ENCODE assay signal across 13 mouse cellular contexts in the genomic region with DNA sequence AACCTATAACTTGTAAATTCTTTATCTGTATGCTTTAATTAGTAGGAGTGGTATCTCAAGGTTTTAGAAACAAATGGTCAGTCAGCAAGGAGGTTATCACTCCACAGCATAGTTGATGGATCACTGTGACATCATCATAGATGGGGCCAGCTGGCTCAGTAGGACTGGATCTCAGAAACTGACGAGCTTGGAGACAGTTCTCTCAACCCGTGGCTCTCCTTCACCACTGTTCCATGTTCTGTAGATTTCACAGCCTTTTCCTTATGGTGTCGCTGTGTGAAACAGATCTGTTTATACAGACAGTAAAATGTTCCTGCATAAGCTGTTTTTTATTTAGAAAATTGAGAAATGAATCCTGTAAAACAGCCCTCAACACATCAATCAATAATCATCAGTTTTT. TPM values are rescaled to one million over a fixed set of nuclear protein-coding genes. Genes with fewer than 3 reads are reported as not detected.
A peak's percentile ranks its signal among the peaks of the same experiment; 100 is the strongest.
DNase-seq lines count a peak whose midpoint lies in the region; ATAC-seq and TF ChIP-seq lines count a peak whose summit lies in the region.
"Had no signal": no experiment of that assay in that cellular context is flagged by ENCODE, and none has a peak within 500 bp of the region (broad histone marks: within the 10 kb centered on the region; RNA-seq: fewer than 3 reads in every experiment).

No protein-coding gene starts in this region.

- H3K27ac ChIP-seq in heart, adult 2 months, result peak overlapping the region; percentile 62
- H3K27ac ChIP-seq in left cerebral cortex, adult 2 months, result no peak overlapping the region
- H3K27ac ChIP-seq in brown adipose tissue, adult 24 weeks (replicated peaks; ENCODE audit: low read depth, low read length), result peak overlapping the region; percentile 94
- no peak overlapping the region for H3K27ac ChIP-seq in liver, embryonic 14.5 days
- H3K27ac ChIP-seq: limb, embryonic 15.5 days had no signal

- no peak for ATAC-seq in liver, embryonic 14.5 days (ENCODE audit: insufficient read depth)
- ATAC-seq: Patski had no signal

- no peaks in the 10 kb centered on the region for H3K9me3 ChIP-seq in liver, embryonic 14.5 days (ENCODE audit: control insufficient read depth, low read length)
- H3K9me3 ChIP-seq: limb, embryonic 15.5 days had no signal

- H3K79me2 ChIP-seq in heart, adult 2 months (replicated peaks; ENCODE audit: control insufficient read depth, insufficient read depth, low read length), result peaks cover 2% of the 10 kb centered on the region; the same call in 1 of the 2 replicates

- no peaks in the 10 kb centered on the region for H3K27me3 ChIP-seq in heart, adult 2 months (ENCODE audit: control insufficient read depth, insufficient read depth, low read length)
- H3K27me3 ChIP-seq in liver, embryonic 14.5 days (ENCODE audit: control insufficient read depth, insufficient read depth, low read length), result no peaks in the 10 kb centered on the region
- H3K27me3 ChIP-seq: CH12.LX; limb, embryonic 15.5 days; Patski had no signal

- TF ChIP-seq EP300 in heart, adult 2 months (IDR thresholded peaks at IDR 0.05; ENCODE audit: insufficient read depth, low read depth, low read length), result no peak
- no peak for TF ChIP-seq EP300 in liver, embryonic 14.5 days (IDR thresholded peaks at IDR 0.05; ENCODE audit: low read depth)

- no peak for TF ChIP-seq CTCF in heart, adult 2 months (IDR thresholded peaks at IDR 0.05)
- peak; percentile 22 for TF ChIP-seq CTCF in left cerebral cortex, adult 2 months (IDR thresholded peaks at IDR 0.05)
- TF ChIP-seq CTCF in liver, embryonic 14.5 days (IDR thresholded peaks at IDR 0.05; ENCODE audit: low read depth), result no peak

- H3K4me2 ChIP-seq in liver, embryonic 14.5 days (ENCODE audit: low read depth), result peak overlapping the region; percentile 20; the same call in 1 of the 2 replicates
- H3K4me2 ChIP-seq: limb, embryonic 15.5 days had no signal

- no peak overlapping the region for H3K4me3 ChIP-seq in heart, adult 2 months
- no peak overlapping the region for H3K4me3 ChIP-seq in left cerebral cortex, adult 2 months
- H3K4me3 ChIP-seq in brown adipose tissue, adult 24 weeks (ENCODE audit: insufficient read depth, low read depth, low read length), result 0 out of 2 replicates have a peak overlapping the region, but pooled peaks have one; percentile 3
- no peak overlapping the region for H3K4me3 ChIP-seq in liver, embryonic 14.5 days (ENCODE audit: insufficient read depth in 1 of 2, low read depth in 2 of 2, low read length in 2 of 2)
- H3K4me3 ChIP-seq: limb, embryonic 15.5 days had no signal

- peaks cover 6% of the 10 kb centered on the region for H3K4me1 ChIP-seq in heart, adult 2 months (ENCODE audit: control insufficient read depth, insufficient read depth, low read length)
- peaks cover 3% of the 10 kb centered on the region; the same call in 1 of the 2 replicates for H3K4me1 ChIP-seq in brown adipose tissue, adult 24 weeks (ENCODE audit: control insufficient read depth, insufficient read depth, insufficient read length, low read length)
- H3K4me1 ChIP-seq in liver, embryonic 14.5 days (replicated peaks; ENCODE audit: control insufficient read depth in 2 of 2, insufficient read depth in 2 of 2, low read length in 1 of 2), result peaks cover 14 to 26% of the 10 kb centered on the region in 2 experiments
- H3K4me1 ChIP-seq: limb, embryonic 15.5 days had no signal

- WGBS in heart, adult 2 months, result 50% methylated on average over 3 of the region's 3 CpGs
- WGBS in liver, embryonic 14.5 days (ENCODE audit: insufficient replicate concordance), result 50% methylated on average over 3 of the region's 3 CpGs

- H3K36me3 ChIP-seq in heart, adult 2 months (ENCODE audit: control insufficient read depth, insufficient read depth, low read length), result peaks cover 4% of the 10 kb centered on the region
- no peaks in the 10 kb centered on the region for H3K36me3 ChIP-seq in liver, embryonic 14.5 days (replicated peaks; ENCODE audit: control insufficient read depth, insufficient read depth, low read depth)
- H3K36me3 ChIP-seq: limb, embryonic 15.5 days had no signal

- TF ChIP-seq POLR2A in heart, adult 2 months (IDR thresholded peaks at IDR 0.05; ENCODE audit: insufficient read depth, low read depth, low read length), result no peak

- no peak overlapping the region for H3K9ac ChIP-seq in heart, adult 2 months (ENCODE audit: low read depth, low read length)
- no peak overlapping the region for H3K9ac ChIP-seq in liver, embryonic 14.5 days (replicated peaks)
- H3K9ac ChIP-seq: limb, embryonic 15.5 days had no signal

- DNase-seq in heart, adult 2 months, result no peak
- no peak for DNase-seq in heart, postnatal 36 days
- DNase-seq in left cerebral cortex, adult 2 months (ENCODE audit: extremely low spot score in 1 of 2, low spot score in 2 of 2), result no peak
- no peak for DNase-seq in left cerebral cortex, adult 11 months (ENCODE audit: low spot score)
- no peak for DNase-seq in liver, embryonic 14.5 days (ENCODE audit: low read depth in 3 of 3, low spot score in 3 of 3)
- DNase-seq in T-cell, adult 2 months (ENCODE audit: low spot score), result no peak
- DNase-seq in thymus, postnatal 25 days, result no peak
- DNase-seq: cerebellum, postnatal 36 days; spleen, adult 18-20 months had no signal

- intact Hi-C loops in heart, adult 2 months (cut with DNase I), result loop anchor here (10.0 kb wide), 2 partner anchors 53 to 253 kb away; no protein-coding TSS in a partner anchor
- intact Hi-C loops in heart, postnatal 36 days (cut with DNase I), result loop anchor here (5.0 kb wide), 1 partner anchor 46 kb away; no protein-coding TSS in a partner anchor
- intact Hi-C loops in left cerebral cortex, adult 2 months (cut with DNase I), result loop anchor here (5.0 kb wide), 2 partner anchors 91 to 256 kb away; no protein-coding TSS in a partner anchor

RNA-seq across cellular contexts. Expression of gene Vwa8, which starts 2.5 kb away (rescaled TPM):
- 100 to 1,000 TPM; 150 to 177 TPM for total RNA-seq in heart, adult 2 months (2021)
- polyA plus RNA-seq in heart, adult 2 months (2012; rRNA removed), result 58.8 and 95.8 TPM in 2 replicates
- 100 to 1,000 TPM; 173 to 197 TPM for total RNA-seq in heart, postnatal 36 days (2021)
- total RNA-seq in left cerebral cortex, adult 2 months (2021), result 10 to 100 TPM; 31.7 to 32.3 TPM
- polyA plus RNA-seq in brown adipose tissue, adult 24 weeks (2012; ENCODE audit: insufficient read depth, insufficient read length, missing spikeins), result 148 and 195 TPM in 2 replicates
- polyA plus RNA-seq in liver, embryonic 14.5 days (2012; rRNA removed), result 4.8 and 6.4 TPM in 2 replicates
- 8.1 and 8.3 TPM in 2 replicates for polyA plus RNA-seq in liver, embryonic 14.5 days (2014; fragmentation: Nextera tagmentation; extraction: Ambion mirVana)

Comparison
In these comparisons a context has a peak if more than half of its experiments do, and no peak if none do; other contexts are left out.
1. H3K27ac ChIP-seq: peak in heart, adult 2 months (single experiment) and brown adipose tissue, adult 24 weeks (single experiment); none in left cerebral cortex, adult 2 months (single experiment) and liver, embryonic 14.5 days (single experiment).
2. RNA of gene Vwa8, which starts 2.5 kb away (total RNA-seq): 173 to 197 TPM in heart, postnatal 36 days and 150 to 177 TPM in heart, adult 2 months; 31.7 to 32.3 TPM in left cerebral cortex, adult 2 months; every median in the first group is over 4 times any median in the second.